Mouse (Mus musculus) midbrain, postnatal 0 days (tissue): ENCODE data around the gene Spesp1. TPM values are rescaled to one million over a fixed set of nuclear protein-coding genes. Genes with fewer than 3 reads are reported as not detected.

Experiments used
- ATAC-seq: fragments of 200-750 bp; cut with Nextera tagmentation; 2 replicates; pipeline ENCODE4 v1.8.0; 2017; ENCODE audit warnings: moderate number of reproducible peaks, mild to moderate bottlenecking, moderate TSS enrichment, moderate library complexity; ENCODE audit not compliant: low FRiP score
- DNase-seq: peaks from one replicate; pipeline ENCODE4 v3.0.0-alpha.2; 2015; ENCODE audit warnings: low spot score
- H3K27ac ChIP-seq: fragments of 300-500 bp; sonication (generic); 2 replicates; pipeline ENCODE4 v1.5.1; 2014; ENCODE audit warnings: low read depth, mild to moderate bottlenecking, low read length, mixed read lengths
- H3K27me3 ChIP-seq: fragments of 300-500 bp; sonication (generic); 2 replicates; pipeline ENCODE4 v1.6.1; 2014; ENCODE audit warnings: low read length, control low read depth, mixed read lengths; ENCODE audit not compliant: insufficient read depth
- H3K36me3 ChIP-seq: fragments of 300-500 bp; sonication (generic); 2 replicates; pipeline ENCODE4 v1.6.1; 2014; ENCODE audit warnings: low read length, control low read depth, mixed read lengths; ENCODE audit not compliant: insufficient read depth
- H3K4me1 ChIP-seq: fragments of 300-500 bp; sonication (generic); 2 replicates; pipeline ENCODE4 v1.6.1; 2014; ENCODE audit warnings: mild to moderate bottlenecking, control low read depth, antibody characterized with exemption, low read length, mixed read lengths; ENCODE audit not compliant: insufficient read depth
- H3K4me2 ChIP-seq: fragments of 300-500 bp; sonication (generic); 2 replicates; pipeline ENCODE4 v1.6.1; 2014; ENCODE audit warnings: low read depth, mild to moderate bottlenecking, low read length, mixed read lengths; ENCODE audit not compliant: poor library complexity, severe bottlenecking
- H3K4me3 ChIP-seq: fragments of 300-500 bp; sonication (generic); 2 replicates; pipeline ENCODE4 v1.5.1; 2014; ENCODE audit warnings: low read depth, mild to moderate bottlenecking, low read length, moderate library complexity
- H3K9ac ChIP-seq: fragments of 300-500 bp; sonication (generic); replicated peaks from 2 replicates; pipeline ENCODE4 v1.6.1; 2014; ENCODE audit warnings: mild to moderate bottlenecking, low read length, moderate library complexity, mixed read lengths; ENCODE audit not compliant: poor library complexity, severe bottlenecking
- H3K9me3 ChIP-seq: fragments of 300-500 bp; sonication (generic); 2 replicates; pipeline ENCODE4 v1.6.1; 2016; ENCODE audit warnings: low read length, control low read depth
- CTCF ChIP-seq: IDR thresholded peaks from 2 replicates; pipeline ENCODE4 v1.5.1; 2016; ENCODE audit warnings: antibody characterized with exemption, mild to moderate bottlenecking
- WGBS: fragments of 180-500 bp; shearing (Covaris S2); extraction: QIAGEN DNeasy Blood & Tissue Kit; methylation state at CpG from one replicate; pipeline ENCODE4 v1.1.7; 2014; 5-methylcytosine and 5-hydroxymethylcytosine counted together
- microRNA-seq: library from miRNA; unstranded; fragments of <30 nt; microRNA quantifications from one replicate; pipeline ENCODE4, GENCODE M21; 2016; ENCODE audit warnings: borderline number of aligned reads
- polyA plus RNA-seq: library from polyadenylated mRNA; unstranded; fragments of >200 nt; fragmentation: Nextera tagmentation; extraction: Ambion mirVana; gene quantifications from 2 replicates; pipeline ENCODE4 v1.2.1, GENCODE M21; 2015
- total RNA-seq: library from RNA; depleted of rRNA; stranded (reverse); fragments of >200 nt; gene quantifications from 2 replicates; pipeline ENCODE4 v1.2.3, GENCODE M21; 2014; rRNA removed

The Spesp1 gene
- total and polyA plus RNA-seq, 2 experiments from 2014 or later, result not detected

DNA sequence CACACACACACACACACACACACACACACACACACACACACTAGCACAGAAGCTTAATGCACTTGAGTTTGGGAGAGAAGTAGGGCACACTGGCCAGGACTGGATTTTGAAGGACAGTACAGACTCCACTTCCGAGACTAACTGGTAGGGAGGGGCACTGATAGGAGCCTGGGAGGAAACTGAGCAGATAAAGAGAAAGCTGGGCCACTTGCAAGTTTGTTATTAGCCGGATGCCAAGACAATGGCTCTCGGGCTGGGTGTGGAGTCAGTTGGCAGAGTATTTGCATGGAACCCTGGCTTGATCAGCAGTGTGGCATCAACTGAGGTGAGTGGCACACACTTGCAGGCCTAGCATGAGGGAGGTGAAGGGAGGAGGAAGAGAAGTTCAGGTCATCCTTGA lies 51.0 kb downstream of the Spesp1 start:
- no peak for ATAC-seq
- Histone ChIP-seq H3K27me3 (no peaks in the 10 kb centered on the region), H3K9ac (no peak overlapping the region), H3K4me2 (no peak overlapping the region), H3K27ac (no peak overlapping the region), H3K4me3 (no peak overlapping the region), H3K9me3 (no peaks in the 10 kb centered on the region), H3K36me3 (no peaks in the 10 kb centered on the region), H3K4me1 (no peaks in the 10 kb centered on the region)
- no peak for DNase-seq
- no peak for TF ChIP-seq CTCF
- 79% methylated on average over 3 of the region's 3 CpGs for WGBS

DNA sequence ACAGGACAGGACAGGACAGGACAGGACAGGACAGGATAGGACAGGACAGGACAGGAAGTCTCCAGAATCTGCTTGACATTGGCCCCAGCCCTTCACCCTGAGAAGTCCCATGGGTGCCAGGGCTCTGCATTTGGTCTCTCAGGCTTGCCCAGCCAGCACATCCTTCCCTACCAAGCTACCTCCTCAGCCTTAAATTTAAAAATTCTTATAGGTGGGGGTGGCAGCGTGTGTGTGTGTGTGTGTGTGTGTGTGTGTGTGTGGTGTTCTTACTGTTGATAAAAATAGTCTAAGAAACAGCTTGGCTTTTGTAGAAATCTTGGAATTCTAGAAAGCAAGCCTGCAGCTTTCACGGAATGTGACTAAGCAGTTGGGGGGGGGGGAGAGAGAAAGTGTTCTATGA lies 52.0 kb downstream of the Spesp1 start:
- H3K9ac ChIP-seq, result no peak overlapping the region
- no peaks in the 10 kb centered on the region for H3K27me3 ChIP-seq
- 79% methylated on average over 2 of the region's 2 CpGs for WGBS
- H3K36me3 ChIP-seq, result no peaks in the 10 kb centered on the region
- H3K4me2 ChIP-seq, result no peak overlapping the region
- H3K4me1 ChIP-seq, result no peaks in the 10 kb centered on the region
- H3K9me3 ChIP-seq, result no peaks in the 10 kb centered on the region
- no peak for DNase-seq
- H3K4me3 ChIP-seq, result no peak overlapping the region
- no peak for TF ChIP-seq CTCF
- H3K27ac ChIP-seq, result no peak overlapping the region
- no peak for ATAC-seq

DNA sequence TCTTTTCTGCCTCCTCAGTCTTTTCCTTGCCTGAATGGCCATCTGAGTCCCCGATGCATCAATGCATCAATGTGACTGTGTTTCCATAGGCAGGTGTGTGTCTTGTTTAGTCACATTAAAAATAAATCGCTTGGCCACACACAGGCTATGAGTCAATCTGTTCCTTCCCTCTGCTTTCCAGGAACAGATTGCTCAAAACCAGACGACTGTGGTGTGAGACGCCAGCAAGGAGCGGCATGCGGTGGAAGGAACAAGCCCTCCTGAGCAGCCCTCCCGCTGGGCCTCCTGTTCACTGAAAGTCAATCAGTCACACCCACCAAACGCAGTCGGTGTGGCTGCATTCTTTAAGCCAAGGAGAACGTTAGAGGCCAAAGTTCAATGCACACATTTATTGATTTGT lies 59.5 kb downstream of the Spesp1 start:
- H3K9me3 ChIP-seq, result no peaks in the 10 kb centered on the region
- ATAC-seq, result no peak
- H3K27ac ChIP-seq, result no peak overlapping the region
- DNase-seq, result peak; percentile 77
- H3K4me2 ChIP-seq, result no peak overlapping the region
- H3K4me1 ChIP-seq, result no peaks in the 10 kb centered on the region
- H3K36me3 ChIP-seq, result no peaks in the 10 kb centered on the region
- WGBS, result 17% methylated on average over 10 of the region's 10 CpGs
- TF ChIP-seq CTCF, result no peak
- H3K9ac ChIP-seq, result no peak overlapping the region
- H3K4me3 ChIP-seq, result no peak overlapping the region
- H3K27me3 ChIP-seq, result no peaks in the 10 kb centered on the region

DNA sequence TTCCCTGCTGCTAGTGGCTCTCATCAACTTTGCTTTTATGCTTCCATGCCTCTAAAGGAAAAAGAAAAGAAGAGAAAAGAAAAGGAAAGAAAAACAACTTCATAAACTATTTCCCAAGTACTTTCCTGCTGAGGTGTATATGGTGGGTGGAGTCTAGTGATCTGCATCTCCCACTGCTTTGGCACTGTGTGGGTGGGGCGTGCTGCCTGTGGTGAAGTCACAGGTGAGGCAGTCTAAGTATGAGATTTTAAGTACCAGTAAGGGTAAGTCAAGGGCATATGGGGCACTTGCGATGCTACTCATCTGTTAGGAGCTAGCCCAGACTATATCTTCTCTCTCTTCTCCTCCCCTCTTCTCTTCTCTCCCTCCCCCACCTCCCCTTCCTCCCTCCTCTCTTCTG lies 60.0 kb downstream of the Spesp1 start:
- H3K4me2 ChIP-seq, result no peak overlapping the region
- DNase-seq (no peak), ATAC-seq (no peak)
- no peaks in the 10 kb centered on the region for H3K36me3 ChIP-seq
- H3K9ac ChIP-seq, result no peak overlapping the region
- no peak for TF ChIP-seq CTCF
- H3K4me3 ChIP-seq, result no peak overlapping the region
- H3K27me3 ChIP-seq, result no peaks in the 10 kb centered on the region
- WGBS, result 89% methylated on average over 2 of the region's 2 CpGs
- H3K9me3 ChIP-seq, result no peaks in the 10 kb centered on the region
- no peak overlapping the region for H3K27ac ChIP-seq
- no peaks in the 10 kb centered on the region for H3K4me1 ChIP-seq

Small RNAs within 50 kb of the gene (microRNA-seq; reads per million reads assigned to microRNA genes)
- not detected for gene Gm25603

Other genes starting within 250 kb of the Spesp1 start
- 36.0 and 41.7 TPM in 2 replicates for gene Glce, start 159.6 kb downstream of the Spesp1 start, total RNA-seq
- 15.0 and 15.5 TPM in 2 replicates for gene Glce, start 159.6 kb downstream of the Spesp1 start, polyA plus RNA-seq
- 88.8 and 114 TPM in 2 replicates for gene Anp32a, start 59.1 kb upstream of the Spesp1 start, total RNA-seq
- 60.5 and 76.2 TPM in 2 replicates for gene Anp32a, start 59.1 kb upstream of the Spesp1 start, polyA plus RNA-seq